Mouse (Mus musculus): ENCODE measurements around the gene Cd164.

DNA sequence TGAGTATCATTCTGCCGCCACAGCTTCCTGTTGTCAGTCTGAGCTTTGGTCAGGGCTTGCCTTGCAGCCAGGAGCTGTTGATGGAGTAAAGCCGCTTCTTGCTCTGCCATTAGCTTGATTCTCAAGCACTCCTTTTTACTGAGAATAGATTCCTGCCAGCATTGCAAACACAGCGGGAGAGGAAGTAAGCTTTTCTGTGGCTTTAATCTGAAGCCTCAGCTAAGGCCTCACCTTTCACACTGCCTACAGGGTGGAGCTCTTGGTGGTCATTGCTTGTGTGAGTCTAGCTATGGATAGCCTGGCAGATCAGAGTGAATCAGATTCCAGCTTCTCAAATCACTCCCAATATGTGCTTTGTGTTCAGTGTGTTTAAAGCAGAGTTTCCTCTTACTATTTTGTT, 33.1 kb downstream of the Cd164 start:
- no peak for TF ChIP-seq GATA1 (IDR thresholded peaks at IDR 0.05; ENCODE audit: low read length)
- TF ChIP-seq TAL1 (IDR thresholded peaks at IDR 0.05; ENCODE audit: low read length): no peak

All from erythroblast, embryonic 14.5 days (primary cell).